Comparison of ENCODE assay signal across 18 mouse cellular contexts in genomic region chr1:126752247-126753037, GRCm38 (mm10).
A peak's percentile ranks its signal among the peaks of the same experiment; 100 is the strongest.
DNase-seq lines count a peak whose midpoint lies in the region; ATAC-seq and TF ChIP-seq lines count a peak whose summit lies in the region.
"Had no signal": no experiment of that assay in that cellular context is flagged by ENCODE, and none has a peak within 500 bp of the region (broad histone marks: within the 10 kb centered on the region; RNA-seq: fewer than 3 reads in every experiment).

No protein-coding gene starts in this region.

- H3K36me3 ChIP-seq in intestine, embryonic 14.5 days (ENCODE audit: control insufficient read depth, insufficient read depth, low read length), result no peaks in the 10 kb centered on the region
- no peaks in the 10 kb centered on the region for H3K36me3 ChIP-seq in intestine, postnatal 0 days (ENCODE audit: control insufficient read depth, insufficient read depth)
- no peaks in the 10 kb centered on the region for H3K36me3 ChIP-seq in neural tube, embryonic 11.5 days (ENCODE audit: control insufficient read depth, insufficient read depth, low read length)
- no peaks in the 10 kb centered on the region for H3K36me3 ChIP-seq in neural tube, embryonic 15.5 days
- H3K36me3 ChIP-seq in liver, embryonic 11.5 days (ENCODE audit: control insufficient read depth, insufficient read depth, low read length), result no peaks in the 10 kb centered on the region
- H3K36me3 ChIP-seq: G1E; heart, embryonic 12.5 days; liver, embryonic 12.5 days had no signal

- WGBS in intestine, embryonic 14.5 days, result 59% methylated on average over 13 of the region's 13 CpGs
- 53% methylated on average over 13 of the region's 13 CpGs for WGBS in intestine, postnatal 0 days
- 63% methylated on average over 13 of the region's 13 CpGs for WGBS in neural tube, embryonic 11.5 days
- WGBS in neural tube, embryonic 15.5 days, result 64% methylated on average over 13 of the region's 13 CpGs
- 77% methylated on average over 13 of the region's 13 CpGs for WGBS in liver, embryonic 11.5 days

- H3K27me3 ChIP-seq in intestine, embryonic 14.5 days (replicated peaks; ENCODE audit: control insufficient read depth, insufficient read depth, low read length), result no peaks in the 10 kb centered on the region
- H3K27me3 ChIP-seq in intestine, postnatal 0 days (replicated peaks; ENCODE audit: control insufficient read depth, insufficient read depth, low read length), result no peaks in the 10 kb centered on the region
- no peaks in the 10 kb centered on the region for H3K27me3 ChIP-seq in neural tube, embryonic 11.5 days (ENCODE audit: control insufficient read depth, insufficient read depth, low read length)
- H3K27me3 ChIP-seq in neural tube, embryonic 15.5 days (replicated peaks), result no peaks in the 10 kb centered on the region
- no peaks in the 10 kb centered on the region for H3K27me3 ChIP-seq in liver, embryonic 11.5 days (replicated peaks; ENCODE audit: control insufficient read depth, insufficient read depth, low read length)
- H3K27me3 ChIP-seq: heart, embryonic 12.5 days; liver, embryonic 12.5 days had no signal

- H3K4me1 ChIP-seq in intestine, embryonic 14.5 days (replicated peaks; ENCODE audit: control insufficient read depth, insufficient read depth, low read length), result no peaks in the 10 kb centered on the region
- no peaks in the 10 kb centered on the region for H3K4me1 ChIP-seq in intestine, postnatal 0 days (replicated peaks; ENCODE audit: control insufficient read depth, insufficient read depth, low read length)
- H3K4me1 ChIP-seq in neural tube, embryonic 11.5 days (ENCODE audit: control insufficient read depth, insufficient read depth, low read length), result peaks cover 13% of the 10 kb centered on the region
- peaks cover 19% of the 10 kb centered on the region for H3K4me1 ChIP-seq in neural tube, embryonic 15.5 days
- H3K4me1 ChIP-seq in liver, embryonic 11.5 days (replicated peaks; ENCODE audit: control insufficient read depth, insufficient read depth, low read length), result no peaks in the 10 kb centered on the region
- H3K4me1 ChIP-seq: heart, embryonic 12.5 days; liver, embryonic 12.5 days had no signal

- H3K4me2 ChIP-seq in intestine, embryonic 14.5 days (ENCODE audit: low read length), result no peak overlapping the region
- no peak overlapping the region for H3K4me2 ChIP-seq in intestine, postnatal 0 days (replicated peaks; ENCODE audit: low read depth)
- H3K4me2 ChIP-seq in neural tube, embryonic 11.5 days (ENCODE audit: low read depth), result no peak overlapping the region
- H3K4me2 ChIP-seq in neural tube, embryonic 15.5 days, result no peak overlapping the region
- H3K4me2 ChIP-seq in liver, embryonic 11.5 days, result no peak overlapping the region
- H3K4me2 ChIP-seq: heart, embryonic 12.5 days; liver, embryonic 12.5 days had no signal

- H3K9ac ChIP-seq in intestine, embryonic 14.5 days (ENCODE audit: low read length), result no peak overlapping the region
- H3K9ac ChIP-seq in intestine, postnatal 0 days (ENCODE audit: low read depth, low read length), result no peak overlapping the region
- H3K9ac ChIP-seq in neural tube, embryonic 11.5 days (ENCODE audit: low read length), result no peak overlapping the region
- no peak overlapping the region for H3K9ac ChIP-seq in neural tube, embryonic 15.5 days (replicated peaks)
- H3K9ac ChIP-seq in liver, embryonic 11.5 days (ENCODE audit: low read depth, low read length), result no peak overlapping the region
- H3K9ac ChIP-seq: heart, embryonic 12.5 days; liver, embryonic 12.5 days had no signal

- no peak for DNase-seq in intestine, embryonic 14.5 days (ENCODE audit: low spot score)
- DNase-seq in neural tube, embryonic 11.5 days (ENCODE audit: low spot score), result no peak
- DNase-seq in lung, postnatal 10 days, result peak; percentile 42
- DNase-seq in cerebellum, postnatal 25 days, result no peak
- DNase-seq in liver, embryonic 11.5 days (ENCODE audit: low spot score), result no peak
- DNase-seq: adrenal gland, adult 2 months; cerebellum, adult 2 months; gastrocnemius, postnatal 36 days; heart, postnatal 36 days; kidney, adult 8-10 months; kidney, postnatal 4 days; thymus, adult 18-20 months had no signal

- H3K4me3 ChIP-seq in intestine, embryonic 14.5 days (ENCODE audit: low read depth, low read length), result no peak overlapping the region
- no peak overlapping the region for H3K4me3 ChIP-seq in intestine, postnatal 0 days (ENCODE audit: low read depth, low read length)
- H3K4me3 ChIP-seq in neural tube, embryonic 11.5 days (ENCODE audit: low read depth, low read length), result no peak overlapping the region
- no peak overlapping the region for H3K4me3 ChIP-seq in neural tube, embryonic 15.5 days (replicated peaks)
- H3K4me3 ChIP-seq in liver, embryonic 11.5 days (ENCODE audit: low read depth, low read length), result no peak overlapping the region
- H3K4me3 ChIP-seq: erythroblast, embryonic 14.5 days; heart, embryonic 12.5 days; liver, embryonic 12.5 days had no signal

- no peak overlapping the region for H3K27ac ChIP-seq in intestine, embryonic 14.5 days (ENCODE audit: low read depth)
- H3K27ac ChIP-seq in intestine, postnatal 0 days (ENCODE audit: low read depth, low read length), result no peak overlapping the region
- peak overlapping the region; percentile 20; the same call in 1 of the 2 replicates for H3K27ac ChIP-seq in neural tube, embryonic 11.5 days (ENCODE audit: low read depth, low read length)
- no peak overlapping the region for H3K27ac ChIP-seq in neural tube, embryonic 15.5 days (replicated peaks)
- H3K27ac ChIP-seq in liver, embryonic 11.5 days (ENCODE audit: low read depth, low read length), result no peak overlapping the region
- H3K27ac ChIP-seq: liver, embryonic 12.5 days had no signal

- ATAC-seq in intestine, embryonic 14.5 days (replicated peaks; ENCODE audit: low FRiP score, low TSS enrichment, low read depth), result 0 out of 2 replicates have a peak, but pooled peaks have one; percentile 23
- ATAC-seq in intestine, postnatal 0 days, result no peak
- no peak for ATAC-seq in neural tube, embryonic 11.5 days (ENCODE audit: insufficient read depth, low FRiP score, low TSS enrichment)
- no peak for ATAC-seq in neural tube, embryonic 15.5 days (ENCODE audit: low FRiP score)
- no peak for ATAC-seq in liver, embryonic 11.5 days (replicated peaks; ENCODE audit: low FRiP score)
- ATAC-seq: liver, embryonic 12.5 days had no signal

- no peak for TF ChIP-seq CTCF in intestine, postnatal 0 days (IDR thresholded peaks at IDR 0.05; ENCODE audit: low read depth)

- no peaks in the 10 kb centered on the region for H3K9me3 ChIP-seq in intestine, embryonic 14.5 days (ENCODE audit: control insufficient read depth, low read length)
- H3K9me3 ChIP-seq in intestine, postnatal 0 days (ENCODE audit: control insufficient read depth), result no peaks in the 10 kb centered on the region
- no peaks in the 10 kb centered on the region for H3K9me3 ChIP-seq in neural tube, embryonic 11.5 days (ENCODE audit: control insufficient read depth, low read length)
- no peaks in the 10 kb centered on the region for H3K9me3 ChIP-seq in neural tube, embryonic 15.5 days (replicated peaks)
- no peaks in the 10 kb centered on the region for H3K9me3 ChIP-seq in liver, embryonic 11.5 days (ENCODE audit: control insufficient read depth, low read length)
- H3K9me3 ChIP-seq: heart, embryonic 12.5 days; liver, embryonic 12.5 days had no signal
